Mouse (Mus musculus) ovary, postnatal 36 days (tissue): ENCODE measurements at regions not wholly inside any gene's neighbourhood (a gene's known extent, or its start where the extent isn't known, plus 50 kb on each side); places are given as distances from the start of the nearest gene placed in this dataset.
"Not testable (repeated sequence)": the region's sequence is repeated elsewhere in the genome, so short reads cannot be mapped to it uniquely, and the experiment has no call there.

Experiments
- DNase-seq: peaks from one replicate; pipeline ENCODE4 v3.0.0; 2022; ENCODE audit warnings: low spot score, mixed read lengths

DNA sequence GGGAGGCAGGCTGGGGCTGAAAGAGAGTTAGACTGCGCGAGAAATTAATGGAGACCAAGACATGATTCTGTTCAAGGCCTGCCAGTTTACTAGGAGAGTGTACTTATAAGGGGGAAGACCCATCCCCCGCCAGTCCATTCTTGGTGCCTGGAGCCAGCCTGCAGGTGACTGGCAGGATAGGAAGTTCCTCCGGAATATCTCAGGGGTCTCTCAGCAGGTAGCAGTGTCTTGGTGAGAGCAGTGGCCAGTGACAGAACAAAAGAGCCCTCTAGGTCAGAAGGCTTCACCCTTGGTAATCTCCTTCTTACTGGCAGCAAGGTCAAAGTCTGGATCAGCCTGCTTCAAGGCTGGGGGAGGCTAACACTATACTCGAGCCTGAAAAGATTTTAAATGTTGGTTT lies 83.7 kb upstream of the Zfp804b start:
- DNase-seq: no peak

DNA sequence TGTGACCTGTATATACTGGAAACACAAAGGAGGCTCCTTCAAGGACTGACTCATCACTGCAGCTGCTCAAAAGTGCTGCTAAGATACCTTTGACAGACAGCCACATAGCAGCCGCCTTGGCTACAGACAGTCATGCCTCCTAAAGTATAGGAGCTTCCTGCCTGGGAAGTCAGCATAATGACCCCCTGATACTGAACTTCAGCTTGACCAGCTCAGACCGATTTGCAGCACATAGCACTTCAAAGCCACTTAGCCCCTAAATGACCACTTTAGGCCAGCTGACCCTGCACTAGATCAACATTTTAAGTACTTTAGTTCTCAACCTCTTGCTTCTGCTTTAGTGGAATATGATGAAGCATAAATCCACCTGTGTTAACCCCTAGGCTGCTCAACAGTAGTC lies 91.9 kb upstream of the Zfp804b start:
- no peak for DNase-seq

DNA sequence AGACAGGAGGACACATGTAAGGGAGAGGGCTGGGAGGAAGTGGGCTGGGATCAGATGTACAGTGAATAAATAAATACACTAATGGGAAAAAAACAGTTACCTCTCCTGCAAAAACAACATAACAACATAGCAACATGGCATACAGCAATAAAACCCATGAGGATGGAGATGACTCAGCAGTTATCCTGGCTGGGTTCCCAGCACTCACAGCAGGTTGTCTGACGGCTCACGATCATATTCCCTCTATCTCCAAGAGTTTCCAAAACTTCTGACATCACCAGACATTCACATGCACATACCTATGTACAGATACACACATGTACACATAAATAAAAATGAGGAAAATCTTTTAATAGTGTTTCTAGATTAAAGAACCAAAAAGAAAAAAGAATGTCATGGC lies 103.4 kb upstream of the Zfp804b start:
- DNase-seq: no peak

DNA sequence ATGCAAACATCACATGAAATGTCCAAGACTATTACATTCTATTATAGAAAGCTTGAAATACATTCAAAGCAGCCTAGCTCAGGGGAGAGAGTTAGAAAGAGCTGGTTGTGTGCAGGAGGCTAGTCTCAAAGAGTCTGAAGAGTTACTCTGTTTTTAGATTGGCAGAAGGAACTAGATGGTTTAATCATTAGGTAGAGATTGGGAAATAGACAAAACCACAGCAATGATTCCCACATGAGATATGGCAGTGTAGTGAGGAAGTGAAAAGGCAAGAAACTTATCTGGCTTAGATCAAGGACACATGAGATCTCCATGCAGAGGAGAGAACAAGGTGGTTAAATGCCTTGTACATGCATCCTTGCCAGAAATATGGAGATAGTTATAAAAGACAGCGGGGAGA lies 110.3 kb upstream of the Zfp804b start:
- DNase-seq: no peak

DNA sequence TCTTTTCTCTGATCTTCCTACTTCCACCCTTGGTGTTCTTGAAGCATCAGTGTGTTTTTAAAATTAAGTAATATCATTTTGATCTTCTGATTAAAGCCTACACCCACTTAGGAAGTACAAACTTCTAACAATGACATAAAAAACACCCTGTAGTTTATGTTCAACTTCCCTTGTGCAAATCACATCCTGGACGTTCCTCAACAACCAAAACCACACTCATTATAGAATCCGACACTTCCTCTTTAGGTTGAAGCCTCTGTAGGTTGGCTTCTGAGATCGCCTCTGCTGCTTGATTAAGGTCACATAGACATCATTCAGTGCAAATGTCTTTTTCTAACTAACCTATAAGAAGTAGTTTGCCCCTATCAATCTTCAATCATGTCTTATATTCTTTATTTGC lies 112.5 kb upstream of the Zfp804b start:
- DNase-seq: no peak

DNA sequence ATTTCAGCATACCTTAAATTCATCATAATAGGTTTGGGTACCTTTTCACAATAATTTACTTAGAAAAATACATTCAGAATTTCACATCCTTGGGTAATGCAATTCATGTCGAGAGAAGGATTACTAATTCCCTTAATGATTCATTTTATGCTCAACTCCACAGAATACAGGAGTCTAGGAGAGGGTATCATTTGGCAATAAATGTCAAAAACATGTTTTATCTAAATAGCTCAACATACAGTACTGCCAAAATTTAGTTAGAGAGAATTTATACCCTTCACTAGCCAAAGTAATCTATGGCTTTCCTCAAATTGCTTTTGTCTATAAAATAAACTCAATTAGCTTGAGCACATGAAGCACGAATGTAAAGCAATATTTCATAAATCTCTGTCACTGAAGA lies 144.6 kb upstream of the Zfp804b start:
- DNase-seq: no peak

DNA sequence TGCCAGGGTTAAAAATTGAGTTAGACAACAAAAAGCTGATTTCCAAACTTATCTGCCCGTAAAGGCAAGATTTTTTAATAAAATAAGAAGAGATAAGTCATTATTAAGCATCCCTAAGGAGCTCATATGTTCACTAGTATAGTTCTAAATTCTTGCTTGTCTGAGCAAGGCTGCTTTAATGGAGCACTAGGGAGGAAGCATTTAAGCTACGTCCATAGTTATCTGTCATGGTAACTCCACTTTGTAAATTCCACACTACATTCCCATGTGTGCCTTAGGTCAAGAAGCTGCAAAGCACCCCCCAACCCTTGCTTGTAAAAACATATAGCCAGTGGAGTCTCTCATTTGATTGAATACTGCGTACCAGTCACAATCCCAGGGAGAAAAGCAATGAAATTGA lies 145.0 kb upstream of the Zfp804b start:
- DNase-seq: no peak

DNA sequence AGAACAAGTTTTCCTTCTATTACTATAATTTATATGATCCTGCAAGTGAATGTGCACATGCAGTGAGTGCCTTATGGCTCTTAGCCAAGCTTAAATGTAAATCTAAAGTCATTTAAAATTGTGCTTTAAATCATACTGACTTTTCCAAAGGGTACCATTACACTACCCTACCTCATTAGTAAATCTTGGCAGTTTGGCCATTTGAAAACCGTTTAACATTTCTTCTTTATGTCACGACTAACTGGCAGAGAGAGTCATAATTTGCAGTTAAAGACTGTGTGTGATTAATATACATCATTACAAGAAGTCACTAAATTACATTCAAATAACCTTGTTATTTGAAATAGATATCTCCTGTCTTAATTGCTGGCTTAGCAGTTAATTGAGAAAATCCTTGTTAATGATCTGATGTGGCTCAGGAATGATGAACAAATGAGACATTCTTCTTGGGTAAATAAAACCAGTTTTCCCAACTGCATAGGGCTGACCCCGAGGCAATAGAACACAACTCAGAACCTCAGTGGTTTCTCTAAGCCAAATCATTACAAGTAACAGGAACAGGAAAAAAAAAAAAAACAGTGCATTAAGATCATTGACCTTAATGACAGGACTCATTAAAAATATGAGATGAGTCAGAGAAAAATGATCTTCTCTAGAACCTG lies 173.1 kb upstream of the Zfp804b start:
- DNase-seq: no peak

DNA sequence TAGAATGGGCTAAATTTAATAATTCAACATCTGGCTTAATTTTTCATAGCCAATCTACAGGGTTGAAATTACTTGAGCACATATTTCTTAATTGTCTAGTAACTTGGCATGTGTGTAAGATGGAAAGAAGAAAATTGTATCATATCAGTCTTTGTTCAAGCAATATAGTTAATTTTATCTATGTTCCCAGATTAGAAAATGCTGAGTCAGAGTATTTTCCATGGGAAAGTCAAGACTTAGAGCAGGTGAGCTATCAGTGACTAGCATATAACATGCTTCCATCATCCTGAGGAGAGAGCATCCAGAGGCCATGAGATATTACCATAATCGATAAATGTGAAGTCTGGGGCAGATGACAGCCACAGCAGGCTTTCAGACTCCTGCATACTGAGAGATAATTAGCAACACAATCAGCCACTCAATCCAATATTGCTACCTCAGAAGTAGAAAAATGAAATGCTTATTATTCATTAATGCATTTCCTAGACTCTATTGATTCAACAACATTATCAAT lies 188.2 kb upstream of the Zfp804b start:
- no peak for DNase-seq

DNA sequence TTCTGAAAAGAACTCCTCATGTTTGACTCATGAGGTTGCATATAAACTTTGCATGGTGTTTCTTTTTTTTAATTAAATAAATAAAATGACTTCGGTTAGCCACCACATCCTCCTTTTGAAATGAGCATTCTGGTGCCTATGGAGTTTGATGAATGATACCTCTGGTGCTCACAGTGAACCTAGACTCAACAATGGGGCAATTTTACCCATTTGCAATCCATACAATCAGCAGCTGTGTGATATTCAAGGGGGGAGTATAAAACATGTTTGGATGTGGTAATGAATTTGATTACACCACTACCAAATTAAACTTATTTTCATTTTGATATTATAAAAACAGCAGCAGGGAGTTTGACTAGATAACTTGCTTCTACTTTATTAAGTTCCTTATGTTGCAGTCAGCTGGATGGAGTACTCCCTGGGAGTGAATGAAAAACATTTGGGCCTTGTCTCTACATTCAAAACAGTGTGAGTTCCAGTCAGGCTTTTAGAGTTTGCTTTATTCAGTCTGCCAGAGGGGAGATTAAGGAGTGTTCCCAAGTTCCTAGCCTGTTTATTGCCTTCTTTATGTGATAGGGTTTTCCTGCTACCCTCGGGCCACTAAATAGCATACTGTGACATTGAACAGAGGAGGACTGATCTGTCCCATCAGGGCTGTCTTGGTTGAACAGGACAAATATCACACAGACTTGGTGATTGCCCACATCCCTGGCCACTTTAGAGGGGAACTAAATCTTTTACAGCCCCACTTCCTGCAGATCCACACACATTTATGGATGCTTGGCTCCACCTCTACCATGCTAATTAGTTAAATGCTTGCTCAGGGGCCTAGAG lies 195.5 kb upstream of the Zfp804b start:
- DNase-seq: no peak

DNA sequence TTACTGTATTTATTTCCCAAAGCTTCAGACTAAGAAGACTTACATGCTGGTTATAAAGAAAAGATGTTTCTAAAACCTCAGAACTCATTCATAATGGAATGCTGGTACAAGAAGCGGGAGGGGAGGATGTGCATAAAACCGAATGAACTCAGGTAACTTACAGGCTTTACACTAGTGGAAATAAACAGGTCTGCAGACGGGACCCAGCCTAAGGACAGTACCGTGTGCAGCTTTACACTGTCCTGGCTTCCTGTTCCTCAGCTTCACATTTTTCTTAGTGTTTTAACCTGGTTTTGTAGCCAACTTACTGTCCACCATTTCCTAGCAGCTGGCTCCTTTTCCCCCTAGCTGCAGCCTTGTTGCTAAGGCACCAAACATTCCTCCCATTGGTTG lies 196.1 kb upstream of the Zfp804b start:
- DNase-seq: no peak

DNA sequence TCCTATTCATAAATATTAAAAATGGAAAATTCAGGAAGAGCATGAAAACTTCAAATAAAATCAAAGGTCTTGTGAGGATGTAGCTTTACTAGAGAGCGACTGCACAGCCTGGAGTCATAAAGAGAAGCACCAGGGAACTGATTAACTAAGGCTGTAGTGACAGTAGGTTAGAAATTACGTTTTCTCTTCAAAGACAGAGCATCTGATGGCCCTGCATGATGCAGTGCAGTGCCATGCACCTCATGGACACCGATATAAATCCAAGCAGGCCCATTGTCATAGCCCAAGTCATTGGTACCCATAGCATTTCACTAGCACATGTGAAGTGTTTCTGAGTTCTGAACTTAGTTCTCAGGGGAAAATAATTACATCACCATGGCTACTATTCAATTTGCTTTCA lies 199.3 kb upstream of the Zfp804b start:
- DNase-seq: no peak

DNA sequence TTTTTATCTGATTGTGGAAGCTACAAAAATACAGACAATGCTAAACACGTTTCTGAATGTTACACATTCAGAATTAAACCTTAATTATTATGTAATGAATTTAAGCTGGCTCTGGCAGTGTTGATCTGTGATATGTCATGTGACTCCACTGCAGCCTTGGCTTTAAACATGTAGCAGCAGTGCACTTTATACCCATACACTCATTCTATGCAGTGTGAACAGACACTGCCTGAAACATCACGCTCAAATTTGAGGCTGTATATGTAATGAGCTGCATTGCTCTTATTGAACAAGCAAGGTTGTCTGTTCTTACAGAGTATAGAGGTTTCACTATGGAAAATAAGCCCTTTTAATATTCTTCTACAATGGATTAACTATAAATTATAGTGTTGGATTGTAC lies 235.9 kb upstream of the Zfp804b start:
- DNase-seq: no peak

DNA sequence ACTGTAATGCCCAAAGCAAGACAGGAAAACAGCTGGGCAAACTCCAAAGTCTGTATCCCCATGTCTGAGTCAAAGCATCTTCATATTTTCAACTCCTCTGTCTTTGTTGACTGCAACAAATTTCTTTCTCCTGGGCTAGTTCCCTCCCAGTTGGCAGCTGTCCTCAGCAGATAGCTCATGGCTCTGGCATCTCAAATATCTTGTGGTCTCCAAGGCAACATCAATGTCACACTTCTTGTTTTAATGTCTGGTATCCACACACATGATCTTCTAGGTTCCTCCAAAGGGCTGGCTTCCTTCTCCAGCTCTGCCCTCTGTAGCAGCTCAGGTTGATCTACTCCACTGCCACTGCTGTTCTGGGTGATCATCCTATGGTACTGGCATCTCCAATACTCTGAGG lies 242.0 kb upstream of the Zfp804b start:
- no peak for DNase-seq

DNA sequence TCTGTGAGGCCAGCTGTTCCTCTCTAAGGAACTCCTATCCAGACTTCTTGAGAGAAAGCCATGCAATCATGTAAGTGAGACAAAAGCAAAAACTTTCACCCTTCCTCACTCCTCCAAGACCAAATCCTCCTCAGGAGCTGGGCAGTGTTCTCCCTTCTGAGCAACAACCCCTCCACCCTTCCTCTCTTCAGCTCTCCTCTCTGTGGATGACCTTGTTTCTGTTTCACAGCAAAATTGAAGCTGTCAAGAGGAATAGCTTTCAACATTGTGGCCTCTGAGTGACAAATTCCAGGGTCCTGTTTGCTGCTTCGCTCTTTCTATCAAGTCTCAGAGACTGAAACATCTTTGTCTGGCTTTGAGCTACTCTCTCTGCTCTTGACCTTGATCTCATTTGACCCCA lies 255.9 kb upstream of the Zfp804b start:
- no peak for DNase-seq

DNA sequence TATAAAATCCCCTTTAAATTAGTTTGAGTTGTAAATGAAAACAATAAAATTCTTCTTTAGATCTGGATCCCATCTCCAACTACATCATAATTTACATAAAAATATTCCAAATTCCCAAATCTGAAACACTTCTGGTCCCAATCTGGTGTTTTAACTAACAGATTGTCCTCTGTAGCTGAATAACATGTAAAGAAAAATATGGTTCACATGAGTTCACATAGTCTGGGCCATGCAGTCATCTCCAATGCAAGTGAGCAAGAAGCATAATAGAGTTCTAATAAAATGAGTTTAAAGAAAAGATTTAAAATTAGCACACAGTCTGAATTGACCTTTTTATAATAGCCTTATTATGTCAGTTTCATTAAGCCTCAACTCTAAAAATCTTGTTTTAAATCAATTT lies 263.0 kb upstream of the Zfp804b start:
- DNase-seq: no peak

DNA sequence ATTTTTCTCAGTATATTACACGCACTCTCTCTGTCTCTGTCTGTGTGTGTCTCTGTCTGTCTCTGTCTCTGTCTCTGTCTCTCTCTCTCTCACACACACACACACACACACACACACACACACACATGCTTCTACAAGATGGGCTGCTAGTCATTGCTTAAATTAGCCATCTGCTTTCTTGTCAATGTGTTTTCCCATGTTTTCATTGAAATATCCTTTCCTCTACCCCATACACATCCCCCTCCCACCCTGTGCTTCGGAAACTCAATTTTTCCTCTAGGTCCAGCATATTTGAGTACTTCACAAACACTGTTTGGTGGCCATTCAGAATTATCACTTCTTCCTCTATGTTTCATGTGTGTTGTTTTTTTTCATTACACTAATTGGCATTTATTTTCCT lies 263.4 kb upstream of the Zfp804b start:
- DNase-seq: no peak

DNA sequence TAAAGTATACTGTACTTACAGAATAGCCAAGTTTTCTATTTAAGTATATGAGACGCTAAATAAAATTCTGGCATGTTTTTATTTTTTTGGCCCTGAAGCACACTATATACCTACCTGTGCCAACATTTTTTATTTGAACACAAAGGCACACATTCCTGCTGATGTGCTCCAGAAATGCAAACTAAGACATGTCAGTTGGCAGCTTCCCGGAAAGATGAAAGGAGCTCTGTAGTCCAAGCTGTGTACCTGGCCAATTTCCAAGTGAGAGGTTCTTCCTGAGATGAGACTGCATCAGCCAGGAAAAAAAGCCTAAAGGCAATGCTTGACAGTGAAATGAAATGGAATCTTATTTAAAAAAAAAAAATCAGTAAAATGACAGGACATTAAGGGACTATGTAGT lies 305.0 kb upstream of the Steap4 start:
- no peak for DNase-seq

DNA sequence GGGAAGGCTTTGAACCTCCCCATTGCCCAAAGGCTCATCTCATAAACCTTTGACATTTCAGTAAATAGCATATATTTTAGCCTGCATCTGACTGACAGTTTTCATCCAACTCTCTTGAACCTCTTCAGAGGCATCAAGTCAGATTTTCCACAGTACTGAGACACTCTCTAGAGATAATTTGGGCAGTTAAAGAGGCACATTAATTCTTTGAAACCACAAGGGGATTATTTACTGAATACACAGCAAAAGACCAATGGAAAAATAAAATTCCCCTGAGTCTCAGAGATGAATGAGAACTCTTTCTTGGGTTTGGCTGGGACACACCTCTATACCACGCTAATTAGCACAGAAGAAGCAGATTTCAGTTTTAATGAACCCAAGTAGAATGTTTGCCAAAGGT lies 258.5 kb upstream of the Steap4 start:
- DNase-seq: no peak

DNA sequence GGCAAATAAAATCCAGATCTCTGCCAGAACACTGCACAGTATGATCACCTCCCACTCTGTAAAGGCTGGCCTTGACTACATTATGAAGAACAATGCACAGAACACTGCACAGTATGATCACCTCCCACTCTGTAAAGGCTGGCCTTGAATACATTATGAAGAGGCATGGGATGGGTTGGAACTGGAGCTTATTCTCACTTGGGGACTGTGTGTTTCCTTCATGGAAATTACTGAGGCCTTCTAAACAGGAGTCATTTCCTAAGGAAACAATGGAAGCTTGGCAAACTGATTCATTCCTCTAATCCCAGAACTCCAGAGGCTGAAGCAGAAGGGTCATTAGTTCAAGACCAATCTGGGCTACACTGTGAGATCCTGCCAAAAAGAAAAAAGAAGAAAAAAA lies 240.7 kb upstream of the Steap4 start:
- DNase-seq: no peak

DNA sequence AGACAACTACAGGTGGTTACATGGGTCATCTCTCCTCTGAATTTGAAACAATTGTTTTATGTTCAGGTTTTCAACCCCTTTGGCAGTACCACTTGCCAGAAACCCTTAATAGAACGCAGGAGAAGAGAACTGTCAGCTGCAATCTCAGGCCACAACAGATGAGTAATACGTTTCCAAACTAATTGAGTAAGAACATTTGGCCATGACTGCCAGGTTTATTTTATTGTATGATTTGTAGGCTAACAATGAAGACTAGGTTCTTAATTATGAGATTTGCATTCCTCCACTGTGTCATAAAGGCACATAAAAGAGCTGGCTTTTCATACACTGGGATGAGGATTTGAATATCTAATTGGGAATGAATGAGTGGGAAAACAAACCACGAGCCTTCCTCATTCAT lies 240.2 kb upstream of the Steap4 start:
- DNase-seq: no peak

DNA sequence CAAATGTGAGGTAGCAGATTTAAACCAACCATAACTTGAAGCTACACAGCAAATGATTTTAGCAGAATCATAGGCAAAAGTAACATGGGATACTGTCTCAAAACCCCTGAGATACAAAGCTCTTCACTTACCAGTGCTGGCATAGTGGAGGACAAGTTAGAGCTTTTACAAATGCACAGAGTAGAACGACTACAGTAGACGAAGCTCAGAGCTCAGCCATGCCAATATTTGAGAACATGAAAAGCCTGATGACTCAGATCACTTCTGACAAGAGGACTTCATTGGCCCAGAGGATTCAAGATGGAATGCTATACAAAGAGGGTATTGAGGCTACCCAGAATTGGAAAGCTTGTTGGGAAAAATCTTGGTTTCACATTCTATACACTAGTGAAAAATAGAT lies 239.6 kb upstream of the Steap4 start:
- DNase-seq: no peak

DNA sequence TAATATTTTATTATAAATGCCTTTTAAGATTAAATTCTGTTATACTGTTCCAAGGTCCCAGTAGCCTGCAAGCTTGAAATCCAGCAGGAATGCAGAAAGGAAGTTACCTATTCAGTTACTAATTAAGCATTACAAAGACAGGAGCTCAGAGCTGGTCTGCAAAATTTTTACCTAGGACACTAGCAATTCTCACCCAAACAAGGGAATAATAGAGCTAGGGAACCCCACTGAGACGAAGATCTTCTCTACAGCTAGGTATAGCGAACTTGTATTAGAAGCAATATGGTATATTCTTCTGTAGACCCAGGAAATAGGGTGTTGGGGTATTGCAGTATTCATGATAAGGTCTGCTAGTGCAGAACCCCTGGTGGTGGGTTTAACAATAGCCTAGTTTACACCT lies 227.7 kb upstream of the Steap4 start:
- DNase-seq: not testable (repeated sequence)

DNA sequence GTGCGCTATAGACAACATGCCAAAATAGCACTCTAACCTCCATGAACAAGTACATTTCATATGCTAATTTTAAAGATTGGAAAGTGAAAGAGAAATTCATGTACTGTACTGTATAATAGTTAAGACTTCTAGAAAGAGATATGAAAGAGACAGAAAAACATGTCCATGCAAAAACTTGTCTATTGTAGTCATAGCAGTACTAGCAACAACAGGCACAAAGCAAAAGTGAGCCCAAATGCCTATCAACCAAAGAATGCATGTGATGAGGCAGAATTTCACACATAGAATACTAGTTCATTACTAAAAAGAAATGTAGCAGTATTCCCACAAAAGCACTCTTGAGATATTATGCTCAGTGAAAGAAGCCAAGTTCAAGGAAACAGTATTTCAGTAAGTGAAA lies 180.4 kb upstream of the Steap4 start:
- DNase-seq: no peak
